Mouse (Mus musculus) spleen, adult 18-20 months (tissue): ENCODE data around the gene Tmem102.

ENCODE experiments used
- DNase-seq, 2 experiments: peaks; one replicate each; pipeline ENCODE4 v3.0.0; 2022; ENCODE audit warnings: mixed read lengths in 2 of 2

Tmem102 gene

DNA sequence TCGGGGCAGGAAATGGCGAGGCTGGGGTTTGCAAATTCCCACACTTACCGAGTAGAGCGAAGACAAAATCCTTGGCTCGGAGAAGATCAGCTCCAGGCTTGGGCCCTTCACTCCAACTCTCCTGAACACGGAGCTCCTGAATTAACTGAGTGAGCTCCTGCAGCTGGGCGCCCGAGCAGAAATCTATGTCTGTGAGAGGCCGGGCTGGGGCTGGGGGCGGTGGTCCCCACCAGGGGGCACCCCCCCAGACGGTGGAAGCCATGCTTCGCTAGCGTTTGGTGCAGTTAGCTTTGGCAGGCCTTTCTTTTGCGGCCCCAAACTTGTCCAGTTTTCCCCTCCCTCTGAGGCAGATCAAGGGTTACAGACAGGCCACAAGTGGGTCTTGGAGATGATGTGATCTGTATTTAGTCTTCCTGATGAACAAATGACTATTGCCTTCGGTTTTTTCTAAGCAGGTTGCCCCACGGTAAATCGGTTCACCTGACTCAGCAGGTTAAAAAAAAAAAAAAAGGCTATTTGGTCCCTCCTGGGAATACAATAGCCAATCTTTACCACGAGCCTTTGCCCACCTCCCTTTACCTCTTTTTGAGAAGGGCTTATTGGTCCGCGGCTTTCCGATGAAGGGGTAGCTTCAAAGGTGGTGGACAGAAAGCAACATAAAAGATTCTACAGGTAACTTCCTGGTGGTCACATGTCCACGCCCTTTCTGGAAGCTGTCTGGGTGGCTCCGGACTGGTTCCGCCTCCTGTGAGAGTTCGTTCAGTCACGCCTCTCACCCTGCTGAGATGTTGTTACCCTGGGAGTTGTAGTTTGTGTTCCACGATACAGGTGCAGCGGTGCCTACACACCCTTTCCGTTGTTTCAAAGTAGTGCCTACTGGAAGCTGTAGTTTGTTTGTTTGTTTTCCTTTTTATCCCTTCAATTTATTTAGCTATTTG is at the start of gene Tmem102:
Gene Tmem102 (minus strand): TSS at position 653 of the 938 bp plus-strand sequence.
- no peak for DNase-seq

DNA sequence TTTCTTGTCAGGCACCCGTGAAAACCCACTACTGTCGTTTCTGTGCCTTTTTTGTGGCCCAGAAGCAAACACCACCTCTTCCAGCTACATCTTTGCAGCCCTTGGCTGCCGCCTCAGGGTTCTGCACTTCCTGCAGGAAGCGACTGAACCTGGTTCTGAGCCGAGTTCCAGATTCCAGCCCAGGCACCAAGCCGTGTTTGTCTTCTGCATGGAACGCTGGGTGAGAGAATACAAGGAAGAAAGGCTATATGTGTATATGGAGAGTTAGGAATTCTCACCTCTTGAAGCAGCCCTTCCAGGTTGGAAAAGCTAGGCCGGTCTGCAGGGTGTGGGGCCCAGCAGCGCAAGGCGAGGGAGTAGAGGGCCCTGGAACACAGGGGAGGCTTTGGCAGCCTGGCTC is 49.3 kb upstream of the Tmem102 start:
- DNase-seq = no peak

DNA sequence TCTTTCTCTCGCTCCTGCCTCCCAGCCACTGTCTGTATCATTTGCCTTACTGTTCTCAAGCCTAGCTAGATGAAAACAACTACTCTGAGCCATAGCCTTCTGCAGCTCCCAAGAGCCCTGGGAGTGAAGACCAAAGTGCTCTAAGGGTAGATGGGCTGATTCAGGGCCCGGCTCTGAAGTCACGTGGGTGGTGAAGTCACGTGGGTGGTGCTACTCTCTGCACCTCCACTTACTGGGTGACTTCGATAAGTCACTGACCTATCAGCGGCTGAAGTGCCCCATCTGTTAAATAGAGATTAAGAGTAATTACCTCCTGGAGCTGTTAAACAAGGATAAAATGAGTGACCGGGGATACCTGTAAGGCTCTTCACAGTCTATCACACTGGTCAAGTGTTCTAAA is 48.6 kb upstream of the Tmem102 start:
- no peak for DNase-seq

DNA sequence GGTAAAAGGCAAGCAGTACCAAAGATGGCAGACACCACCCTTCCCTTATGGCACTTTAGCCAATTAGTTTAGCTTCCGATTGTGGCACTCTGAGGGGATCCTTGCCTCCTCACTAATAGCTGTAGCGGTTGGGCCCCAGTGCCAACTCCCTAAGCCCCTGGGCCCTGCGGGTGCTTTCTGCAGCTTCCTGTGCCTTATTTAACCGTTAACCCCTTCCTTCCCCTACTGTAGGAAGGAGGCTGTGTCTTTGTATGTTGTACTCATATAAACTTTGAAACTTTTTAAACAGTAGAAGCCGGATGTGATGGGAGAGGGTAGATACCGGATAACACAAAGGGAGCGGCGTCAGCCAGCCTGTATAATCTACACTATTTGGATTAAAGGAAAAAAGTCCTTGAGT is 45.3 kb upstream of the Tmem102 start:
- no peak for DNase-seq

DNA sequence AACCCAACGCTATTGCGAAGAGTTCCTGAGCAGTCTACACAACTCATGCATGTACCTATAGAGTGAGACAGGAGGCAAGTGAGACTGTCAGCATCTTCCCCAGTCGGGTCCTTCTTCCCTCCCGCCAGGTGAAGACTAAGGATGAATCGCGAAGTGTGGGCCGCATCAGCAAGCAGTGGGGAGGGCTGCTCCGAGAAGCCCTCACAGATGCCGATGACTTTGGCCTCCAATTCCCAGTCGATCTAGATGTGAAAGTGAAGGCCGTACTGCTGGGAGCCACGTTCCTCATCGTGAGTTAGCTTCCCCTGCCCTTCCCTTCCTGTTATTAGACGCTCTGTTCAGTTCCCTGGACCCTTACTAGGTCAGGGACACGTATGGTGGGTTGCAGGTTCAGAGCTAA is 44.5 kb upstream of the Tmem102 start:
- DNase-seq = no peak

DNA sequence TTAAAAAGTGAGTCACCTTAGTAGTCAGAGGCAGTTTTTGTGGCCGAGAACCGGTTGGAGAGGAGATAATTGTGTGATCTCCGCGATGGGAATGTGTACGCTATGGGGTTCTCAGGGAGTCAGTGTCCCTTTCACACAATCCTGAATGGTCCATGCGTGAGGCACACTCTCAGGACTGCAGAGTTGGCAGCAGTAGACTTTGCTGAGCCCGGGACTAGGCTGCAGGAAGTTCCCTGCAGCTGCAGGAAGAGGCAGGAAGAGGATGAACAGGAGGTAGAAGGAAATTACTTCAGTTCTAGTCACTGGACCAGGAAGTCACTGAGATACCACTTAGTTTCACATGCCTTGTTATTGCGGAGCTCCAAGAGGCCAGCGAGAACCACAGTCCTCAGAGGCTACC is 43.7 kb upstream of the Tmem102 start:
- no peak for DNase-seq

DNA sequence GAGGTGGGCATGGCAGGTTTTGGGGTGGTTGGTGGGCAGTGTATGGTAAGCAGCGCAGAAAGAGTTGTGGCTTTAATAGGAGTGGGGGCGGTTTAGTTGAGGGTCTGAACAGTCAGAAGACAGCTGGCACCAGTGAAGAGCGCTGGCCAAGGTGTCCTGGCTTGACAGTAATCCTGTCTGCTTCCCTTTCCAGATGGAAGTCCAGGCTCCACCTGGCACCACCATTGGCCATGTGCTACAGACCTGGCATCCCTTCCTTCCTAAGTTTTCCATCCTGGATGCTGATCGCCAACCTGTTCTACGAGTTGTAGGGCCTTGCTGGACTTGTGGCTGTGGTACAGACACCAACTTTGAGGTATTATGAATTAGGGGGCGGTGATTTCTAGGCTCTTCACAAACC is 42.6 kb upstream of the Tmem102 start:
- DNase-seq = no peak

DNA sequence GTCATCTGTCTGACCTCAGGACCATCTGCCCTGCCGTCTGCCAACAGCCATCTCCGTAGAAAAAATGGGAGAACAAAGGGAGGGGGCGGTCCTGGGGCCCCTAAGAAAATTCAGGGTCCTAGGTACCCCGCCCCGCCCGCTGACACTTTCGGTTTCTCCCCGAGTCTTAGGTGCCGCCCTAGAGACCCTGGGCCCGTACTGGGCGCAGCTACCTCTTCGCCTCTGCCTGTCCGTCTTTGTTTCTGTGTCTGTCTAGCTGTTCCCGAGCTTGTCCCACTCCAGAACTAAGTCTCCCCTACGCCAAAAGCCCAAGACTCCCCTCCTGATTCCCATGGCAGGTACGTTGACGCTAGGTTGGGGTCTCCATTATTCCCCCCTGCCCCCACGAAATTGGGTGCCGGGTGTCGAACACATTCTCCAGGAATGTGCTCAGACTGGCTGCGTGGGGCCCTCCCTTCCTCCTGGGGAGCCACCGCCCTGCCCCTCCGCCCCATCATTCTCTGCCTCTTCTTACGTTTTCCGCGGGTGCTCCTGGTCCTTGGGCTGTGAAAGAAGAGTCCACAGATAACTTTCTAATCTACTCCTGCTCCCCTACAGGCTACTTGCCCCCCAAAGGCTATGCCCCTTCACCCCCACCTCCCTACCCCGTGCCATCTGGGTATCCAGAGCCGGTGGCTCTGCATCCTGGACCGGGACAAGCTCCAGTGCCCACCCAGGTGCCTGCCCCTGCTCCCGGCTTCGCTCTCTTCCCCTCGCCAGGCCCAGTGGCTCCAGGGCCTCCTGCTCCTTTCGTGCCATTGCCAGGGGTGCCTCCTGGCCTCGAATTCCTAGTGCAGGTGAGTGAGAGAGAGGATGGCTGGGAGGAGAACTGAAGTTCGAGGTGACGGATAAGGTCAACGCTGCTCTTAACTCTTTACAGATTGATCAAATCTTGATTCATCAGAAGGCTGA is 41.6 kb upstream of the Tmem102 start:
- no peak for DNase-seq

DNA sequence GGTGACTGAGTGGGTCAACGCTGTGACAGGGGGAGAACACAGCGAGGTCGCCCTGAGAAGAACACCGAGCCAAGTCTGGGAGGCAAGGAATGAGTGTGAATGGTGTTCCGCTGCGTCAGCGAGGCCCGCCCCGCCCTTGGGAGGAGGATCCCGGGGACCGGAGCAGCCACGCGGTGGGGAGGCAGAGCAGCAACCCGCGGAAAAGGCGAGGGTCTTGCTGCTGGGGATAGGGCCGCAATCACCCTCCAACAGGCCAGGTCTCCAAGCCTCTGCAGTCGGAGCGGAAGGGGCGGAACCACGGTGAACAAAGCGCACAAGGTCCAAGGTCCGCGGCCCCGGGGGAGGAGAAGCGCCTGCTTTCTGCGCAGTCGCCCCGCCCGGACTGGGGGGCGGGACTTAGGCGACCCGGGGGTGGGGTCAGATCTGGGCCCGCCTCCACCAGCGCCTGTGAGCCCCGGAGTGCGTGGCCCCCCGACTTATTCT is 40.8 kb upstream of the Tmem102 start, which contains the start of gene Plscr3:
Gene Plscr3 (plus strand): TSS at position 179 of the 483 bp plus-strand sequence.
- DNase-seq = peak; percentile 81 to 94

DNA sequence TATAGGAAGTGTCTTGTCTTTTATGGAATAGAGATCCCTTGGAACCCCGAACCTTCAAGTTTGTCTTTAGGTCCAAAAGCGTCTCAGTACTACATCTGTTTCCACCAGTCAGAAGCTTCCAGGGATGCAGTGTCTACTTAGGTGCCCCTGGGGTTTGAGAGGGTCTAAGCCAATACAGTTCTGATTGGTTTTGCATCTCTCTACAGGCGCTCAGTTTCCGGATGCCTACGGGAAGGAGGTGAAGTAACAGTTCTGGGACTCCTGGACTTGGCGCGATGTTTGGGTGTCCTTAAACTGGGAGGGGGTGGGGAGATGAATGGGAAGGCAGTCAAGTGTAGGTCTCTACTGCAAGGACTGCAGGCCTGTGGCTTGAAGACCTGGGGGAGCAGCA is 33.3 kb upstream of the Tmem102 start:
- no peak for DNase-seq

DNA sequence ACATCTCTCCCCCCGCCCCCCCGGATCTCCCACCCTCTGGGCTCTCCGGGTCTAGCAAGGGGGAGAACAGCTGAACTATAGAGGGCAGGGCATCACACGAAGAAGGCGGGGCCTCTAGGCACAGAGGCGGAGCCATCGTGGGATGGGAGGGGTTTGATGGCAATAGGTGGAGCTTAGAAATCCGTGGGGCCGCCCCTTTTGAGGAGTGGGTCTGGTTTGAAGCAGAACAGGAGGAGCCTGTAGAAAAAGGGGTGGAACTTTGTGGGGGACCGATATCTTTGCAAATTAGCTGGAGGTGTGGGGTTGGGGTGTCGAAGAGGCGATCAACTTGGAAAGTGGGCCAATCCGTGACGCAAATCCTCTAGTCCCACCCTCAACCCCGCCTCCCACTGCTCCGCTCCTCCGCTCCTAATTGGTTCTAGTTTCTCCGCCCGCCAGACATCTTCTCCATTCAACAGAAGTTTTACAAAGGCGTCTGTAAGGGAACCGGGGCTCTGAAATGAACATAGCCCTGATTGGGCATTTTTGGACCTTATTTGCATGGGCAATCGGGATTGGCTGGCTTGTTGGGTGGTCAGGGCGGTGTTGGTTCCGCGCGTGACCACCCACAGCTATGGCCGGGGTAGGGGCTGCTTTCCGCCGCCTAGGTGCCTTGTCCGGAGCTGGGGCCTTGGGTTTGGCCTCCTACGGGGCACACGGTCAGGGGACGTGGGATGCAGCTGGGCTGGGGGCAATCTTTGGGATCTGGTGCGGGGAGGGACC is 32.7 kb upstream of the Tmem102 start, which contains the start of gene Tmem256:
Gene Tmem256 (plus strand): TSS at position 563 of the 762 bp plus-strand sequence.
- DNase-seq = peak; percentile 78 to 81

DNA sequence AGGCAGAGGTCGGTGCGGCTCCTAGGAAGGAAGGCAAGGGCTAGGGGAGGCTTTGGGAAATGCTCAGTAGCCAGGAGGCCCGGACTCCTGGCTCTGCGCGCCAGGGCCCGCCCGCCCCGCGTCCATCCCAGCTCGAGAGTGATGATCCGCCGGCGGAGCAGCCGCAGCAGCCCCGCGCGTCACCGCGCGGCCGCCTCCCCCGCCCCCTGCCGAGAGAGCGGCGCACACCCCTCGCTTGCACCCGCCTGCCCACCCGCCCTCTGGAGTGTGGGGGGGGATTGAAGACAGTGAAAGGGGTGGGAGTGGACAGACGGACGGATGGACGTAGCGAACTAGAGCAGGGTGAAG is 32.2 kb upstream of the Tmem102 start, which contains the start of gene Nlgn2:
Gene Nlgn2 (minus strand): TSS at position 181 of the 348 bp plus-strand sequence.
- DNase-seq = no peak

DNA sequence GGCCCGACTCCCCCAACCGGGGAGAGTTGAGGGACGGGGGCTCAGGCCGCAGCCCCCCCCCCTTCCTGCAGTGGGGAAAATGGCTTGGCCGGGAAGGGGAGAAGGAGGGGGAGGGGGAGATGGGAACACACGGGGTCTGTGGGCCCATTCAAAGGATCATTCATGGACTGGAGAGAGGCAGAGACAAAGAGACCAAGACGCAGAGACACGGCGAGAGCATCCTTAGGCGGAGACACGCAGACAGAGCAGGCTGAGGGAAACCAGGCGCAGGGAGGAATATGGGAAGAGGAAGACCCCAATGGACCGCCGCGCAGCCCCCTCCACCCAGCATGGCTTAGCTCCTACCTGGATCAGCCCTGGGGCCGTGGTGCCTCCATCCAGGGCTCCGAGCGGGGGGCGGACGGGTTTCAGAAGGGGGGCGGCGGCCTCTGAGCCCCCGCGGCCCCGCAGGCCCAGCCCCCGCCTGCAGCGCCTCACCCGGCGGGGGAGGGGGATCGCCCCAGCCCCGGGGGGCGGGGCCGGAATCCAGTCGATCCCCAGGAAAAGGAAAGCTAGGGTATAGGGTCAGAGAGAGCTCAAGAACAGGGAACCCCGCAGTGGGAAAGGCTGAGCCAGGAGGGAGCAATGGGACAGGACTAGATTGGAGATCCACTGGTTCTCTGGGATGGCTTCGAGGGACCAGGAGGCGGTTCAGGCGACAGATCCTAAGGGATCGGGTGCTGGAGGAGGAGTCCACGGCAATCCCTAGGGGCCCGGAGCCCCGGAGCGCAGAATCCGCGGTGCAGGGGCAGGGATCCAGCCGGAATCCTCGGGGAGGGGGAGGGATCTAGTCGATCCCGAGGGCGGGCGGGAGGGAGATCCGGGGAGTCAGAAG is 31.5 kb upstream of the Tmem102 start:
- DNase-seq = no peak

DNA sequence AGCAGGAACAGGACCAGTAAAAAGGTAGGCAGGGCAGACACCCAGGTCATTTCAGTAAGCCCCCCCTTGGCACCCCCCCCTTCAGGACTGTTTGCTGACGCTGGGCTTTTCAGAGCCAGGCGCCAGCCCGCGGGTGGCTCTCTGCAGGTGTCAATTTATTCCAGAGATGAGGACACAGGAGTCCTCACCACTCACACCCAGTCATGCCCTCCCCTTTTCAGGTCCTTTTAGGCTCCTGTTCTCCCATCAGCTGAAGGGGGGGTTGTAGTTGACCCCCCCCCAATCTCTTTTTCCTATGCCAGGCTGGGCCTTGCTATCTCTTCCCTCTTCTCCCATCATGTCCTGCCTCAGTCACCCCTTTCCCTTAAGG is 30.5 kb upstream of the Tmem102 start:
- DNase-seq = no peak

DNA sequence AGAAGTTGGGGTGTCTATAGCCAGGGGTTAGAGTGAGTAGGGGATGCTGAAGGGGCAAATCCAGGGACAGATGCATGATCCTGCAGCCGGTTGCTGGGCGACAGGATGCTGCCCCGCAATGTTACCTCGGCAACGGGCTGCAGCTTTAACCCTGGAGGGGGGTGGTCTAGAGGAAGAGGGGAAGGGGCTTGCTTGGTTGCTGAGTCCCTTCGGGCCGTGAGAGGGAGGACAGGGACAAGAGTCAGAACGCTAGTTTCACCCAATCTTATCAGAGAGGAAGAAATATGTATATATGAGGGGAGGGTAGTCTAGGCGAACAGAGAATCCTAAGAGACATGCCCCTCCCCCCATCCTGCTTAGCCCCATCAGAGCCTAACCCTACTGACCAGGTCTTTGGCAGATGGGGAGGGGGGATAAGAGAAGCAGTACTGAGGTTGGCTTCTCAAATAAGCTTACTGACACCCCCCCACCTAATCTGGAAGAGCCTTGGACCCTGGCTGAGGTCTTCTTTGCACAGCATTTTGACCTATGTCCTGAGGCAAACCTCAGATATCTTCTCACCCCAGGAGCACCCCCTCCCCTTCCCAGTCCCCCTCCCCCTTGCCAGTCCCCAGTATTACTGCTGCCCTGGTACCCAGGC is 30.0 kb upstream of the Tmem102 start:
- no peak for DNase-seq

DNA sequence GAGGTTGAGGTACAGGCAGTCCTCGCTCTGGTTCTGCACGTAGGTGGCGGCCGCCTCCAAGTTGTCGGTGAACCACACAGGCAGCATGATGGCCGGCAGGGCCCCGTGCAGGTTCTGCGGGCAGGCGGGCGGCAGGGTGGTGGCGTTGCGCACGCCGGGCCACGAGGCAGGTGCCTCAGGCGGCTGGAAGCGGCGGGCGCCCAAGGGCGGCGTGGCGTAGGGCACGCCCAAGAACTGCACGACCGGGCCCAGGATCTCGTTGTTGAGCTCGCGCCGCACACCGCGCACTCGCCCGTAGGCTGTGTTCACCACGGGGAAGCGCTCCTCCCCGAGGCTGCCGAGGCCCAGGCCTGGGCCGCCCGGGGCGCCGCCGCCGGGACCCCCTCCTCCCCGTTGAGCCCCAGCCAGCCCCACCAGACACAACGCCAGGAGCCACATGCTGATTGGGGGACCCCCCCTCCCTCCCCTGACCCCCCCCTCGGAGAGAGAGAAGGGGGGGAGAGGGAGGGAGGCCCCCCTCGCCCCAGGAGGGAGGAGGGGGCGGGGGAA is 28.7 kb upstream of the Tmem102 start:
- peak in 1 of 2 experiments; percentile 48 for DNase-seq

DNA sequence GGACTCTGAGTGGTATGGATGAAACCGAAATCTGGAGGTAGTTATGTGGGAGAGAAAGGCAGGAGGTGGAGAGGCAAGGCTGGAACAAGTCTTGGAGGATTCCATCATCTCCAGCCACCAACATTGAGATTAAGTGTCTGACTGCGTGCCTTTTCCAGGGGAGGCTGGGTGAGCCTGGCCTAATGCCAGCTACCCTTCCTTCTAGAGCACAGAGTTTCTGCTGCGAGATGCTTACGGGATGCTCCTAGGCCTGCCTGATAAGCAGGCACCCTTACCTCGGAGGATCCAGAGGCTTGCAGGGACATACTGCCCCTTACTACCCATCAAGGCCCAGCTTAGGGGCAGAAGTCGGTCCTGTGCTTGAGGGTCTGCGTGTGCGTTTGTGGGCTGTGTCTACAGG is 28.1 kb upstream of the Tmem102 start:
- DNase-seq = no peak

DNA sequence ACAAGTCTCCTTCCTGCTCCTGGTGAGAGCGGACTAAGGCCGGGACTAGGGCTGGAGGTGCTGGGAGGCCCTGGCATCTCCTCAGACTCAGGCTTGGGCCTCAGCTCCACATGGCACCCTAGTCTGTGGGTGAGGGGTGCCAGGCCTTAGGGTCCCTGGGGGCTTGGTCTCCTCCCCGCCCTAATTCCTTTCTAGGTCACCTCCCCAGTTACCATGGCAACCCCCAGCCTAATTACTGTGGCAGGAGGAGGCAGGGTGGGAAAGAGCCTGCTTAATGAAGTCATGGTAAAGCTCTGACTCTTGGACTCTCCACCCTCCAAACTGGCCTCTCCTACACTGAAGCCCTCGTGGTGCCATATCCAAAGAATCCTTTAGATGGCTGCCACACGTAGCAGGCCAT is 23.4 kb upstream of the Tmem102 start:
- DNase-seq = no peak

DNA sequence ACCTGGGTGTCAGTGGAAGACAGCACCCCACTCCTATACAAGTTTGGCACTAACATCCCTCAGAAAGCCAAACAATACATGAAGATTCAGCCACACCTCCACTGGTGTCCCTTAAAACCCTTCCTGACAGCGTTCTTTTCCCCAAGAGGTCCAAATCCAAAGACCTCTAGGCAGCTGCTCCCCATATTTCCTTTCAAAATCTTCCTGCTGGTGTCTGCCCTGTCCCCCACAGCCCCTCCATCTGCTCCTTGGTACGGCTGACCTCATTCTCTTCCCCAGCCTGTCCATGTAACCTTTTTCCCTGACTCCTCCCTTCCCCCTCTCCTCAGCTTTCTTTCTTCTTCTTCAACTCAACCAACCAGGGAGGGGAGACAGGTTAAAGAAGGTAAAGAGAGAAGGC is 18.0 kb upstream of the Tmem102 start:
- DNase-seq = no peak

DNA sequence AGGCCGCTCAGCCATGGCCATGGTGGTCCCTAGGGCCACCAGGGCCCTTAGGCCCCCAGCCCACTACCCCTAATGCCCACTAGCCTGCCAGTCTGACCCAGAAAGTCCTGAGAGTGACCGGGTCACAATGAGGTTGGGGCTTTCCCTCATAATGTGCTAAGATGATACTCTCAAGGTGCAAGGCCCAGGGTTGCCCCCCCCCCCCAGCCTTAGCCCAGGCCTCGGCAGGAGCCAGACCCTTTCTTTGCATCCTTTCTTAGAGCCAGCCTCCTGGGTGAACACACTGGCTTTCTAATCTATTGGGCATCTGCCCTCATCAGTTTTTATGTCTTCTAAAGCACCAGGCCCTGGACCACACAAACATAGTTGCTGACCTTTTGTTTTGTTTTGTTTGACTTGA is 16.7 kb upstream of the Tmem102 start, which contains the start of gene Spem1:
Gene Spem1 (minus strand): TSS at position 101 of the 400 bp plus-strand sequence.
- no peak for DNase-seq

DNA sequence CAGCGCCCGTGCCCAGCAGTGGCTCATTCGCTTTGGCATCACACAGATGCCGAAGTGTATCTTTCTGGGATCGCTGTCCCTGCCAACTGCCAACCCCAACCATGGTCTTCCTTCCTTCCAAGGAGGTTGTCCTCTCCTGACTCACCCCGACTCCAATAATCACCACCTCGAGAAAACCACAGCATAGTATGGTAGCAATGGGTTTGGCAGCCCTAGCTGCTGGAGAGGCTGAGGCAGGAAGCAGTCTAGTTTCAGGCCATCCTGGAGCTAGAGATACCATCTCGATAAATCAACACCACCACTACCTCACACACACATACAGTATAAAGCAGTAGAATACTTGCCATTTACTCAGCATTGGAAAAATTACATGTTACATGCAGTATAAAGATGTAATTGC is 13.4 kb upstream of the Tmem102 start:
- DNase-seq = no peak
